Mouse (Mus musculus) brain, embryonic 14.5 days (tissue): Measurements from ENCODE around the gene Dnal4.

Source experiments
- CTCF ChIP-seq: fragments of 200-500 bp; IDR thresholded peaks from 2 replicates; pipeline ENCODE4 v1.5.1; 2012; ENCODE audit warnings: inconsistent platforms, mild to moderate bottlenecking, moderate library complexity, borderline replicate concordance; ENCODE audit not compliant: insufficient read depth, insufficient read length; ENCODE audit errors: extremely low read depth
- POLR2A ChIP-seq: fragments of 200-500 bp; IDR thresholded peaks from 2 replicates; pipeline ENCODE4 v1.6.1; 2012; ENCODE audit warnings: mild to moderate bottlenecking, inconsistent platforms, borderline replicate concordance; ENCODE audit not compliant: poor library complexity, insufficient read depth, insufficient read length, severe bottlenecking; ENCODE audit errors: extremely low read depth

GRCm38 (mm10) chr15:79794173-79794572 is 16.5 kb upstream of the Dnal4 start:
- no peak for TF ChIP-seq POLR2A
- no peak for TF ChIP-seq CTCF
